Mouse (Mus musculus) MEL (cell line): ENCODE measurements around the gene Sipa1l2. TPM values are rescaled to one million over a fixed set of nuclear protein-coding genes. Genes with fewer than 3 reads are reported as not detected.

Experiments
- DNase-seq: peaks from one replicate; pipeline ENCODE4 v3.0.0; 2011; ENCODE audit warnings: low read depth, low spot score
- H3K27ac ChIP-seq: 2 replicates; pipeline ENCODE4 v1.5.1; 2012; ENCODE audit warnings: low read depth, mild to moderate bottlenecking, control low read depth, low read length, moderate library complexity; ENCODE audit not compliant: control insufficient read depth
- H3K27me3 ChIP-seq, 2 experiments: fragments of 150-350 bp in 1 of 2; sonication (generic) in 1 of 2; 2 replicates each; pipeline ENCODE4 v1.6.1; 2012; ENCODE audit warnings: low read length in 2 of 2, mild to moderate bottlenecking in 2 of 2, improper control_type of control experiment in 1 of 2, moderate library complexity in 1 of 2; ENCODE audit not compliant: insufficient read depth in 2 of 2, control insufficient read depth in 1 of 2
- H3K36me3 ChIP-seq, 2 experiments: 2 replicates each; pipeline ENCODE4 v1.6.1; 2012 to 2014; ENCODE audit warnings: low read length in 2 of 2, improper control_type of control experiment in 1 of 2, inconsistent platforms in 1 of 2, mild to moderate bottlenecking in 1 of 2; ENCODE audit not compliant: insufficient read depth in 2 of 2, control insufficient read depth in 1 of 2
- H3K4me1 ChIP-seq, 2 experiments: fragments of 150-350 bp in 1 of 2; sonication (generic) in 1 of 2; 2 replicates each; pipeline ENCODE4 v1.6.1; 2012; ENCODE audit warnings: low read length in 2 of 2, improper control_type of control experiment in 1 of 2, mild to moderate bottlenecking in 1 of 2; ENCODE audit not compliant: insufficient read depth in 2 of 2, control insufficient read depth in 1 of 2
- H3K4me3 ChIP-seq, 2 experiments: fragments of 150-350 bp in 1 of 2; sonication (generic) in 1 of 2; 2 replicates each; pipeline ENCODE4 v1.5.1; 2012; ENCODE audit warnings: low read depth in 2 of 2, low read length in 2 of 2, mild to moderate bottlenecking in 2 of 2, moderate library complexity in 2 of 2, control low read depth in 1 of 2, improper control_type of control experiment in 1 of 2; ENCODE audit not compliant: control insufficient read depth in 1 of 2, insufficient read depth in 1 of 2
- H3K79me2 ChIP-seq: 2 replicates; pipeline ENCODE4 v1.6.1; 2012; ENCODE audit warnings: mild to moderate bottlenecking, low read length, moderate library complexity; ENCODE audit not compliant: control insufficient read depth, poor library complexity, insufficient read depth
- H3K9ac ChIP-seq: 2 replicates; pipeline ENCODE4 v1.6.1; 2012; ENCODE audit warnings: low read depth, mild to moderate bottlenecking, control low read depth, low read length, moderate library complexity; ENCODE audit not compliant: control insufficient read depth, poor library complexity, severe bottlenecking
- H3K9me3 ChIP-seq: fragments of 150-350 bp; sonication (generic); replicated peaks from 2 replicates; pipeline ENCODE4 v1.6.1; 2012; ENCODE audit warnings: mild to moderate bottlenecking, low read length, improper control_type of control experiment, moderate library complexity; ENCODE audit not compliant: insufficient read depth
- CHD2 ChIP-seq: IDR thresholded peaks from 2 replicates; pipeline ENCODE4 v1.6.1; 2011; ENCODE audit warnings: low read length, improper control_type of control experiment
- E2F4 ChIP-seq: IDR thresholded peaks from 2 replicates; pipeline ENCODE4 v1.6.1; 2011; ENCODE audit warnings: low read depth, low read length, improper control_type of control experiment, borderline replicate concordance
- EP300 ChIP-seq, 2 experiments: IDR thresholded peaks; 2 replicates each; pipeline ENCODE4 v1.6.1; 2011; ENCODE audit warnings: improper control_type of control experiment in 2 of 2, low read length in 2 of 2, low read depth in 1 of 2, mild to moderate bottlenecking in 1 of 2
- ETS1 ChIP-seq: IDR thresholded peaks from 2 replicates; pipeline ENCODE4 v1.6.1; 2012; ENCODE audit warnings: low read depth, mild to moderate bottlenecking, inconsistent platforms, low read length, improper control_type of control experiment, moderate library complexity
- GATA1 ChIP-seq: IDR thresholded peaks from 2 replicates; pipeline ENCODE4 v1.6.1; 2011; ENCODE audit warnings: low read depth, low read length, improper control_type of control experiment
- HCFC1 ChIP-seq: IDR thresholded peaks from 2 replicates; pipeline ENCODE4 v1.6.1; 2012; ENCODE audit warnings: low read depth, mild to moderate bottlenecking, inconsistent platforms, low read length, improper control_type of control experiment, moderate library complexity
- KAT2A ChIP-seq: conservative IDR thresholded peaks from 2 replicates; pipeline ENCODE4 v1.6.1; 2012; ENCODE audit warnings: low read depth, low read length, improper control_type of control experiment, inconsistent platforms
- MEF2A ChIP-seq: IDR thresholded peaks from 2 replicates; pipeline ENCODE4 v1.6.1; 2014; ENCODE audit warnings: low read depth, mild to moderate bottlenecking, inconsistent platforms, low read length, improper control_type of control experiment; ENCODE audit not compliant: poor library complexity, insufficient replicate concordance, severe bottlenecking; ENCODE audit errors: extremely low read depth
- MXI1 ChIP-seq: IDR thresholded peaks from 2 replicates; pipeline ENCODE4 v1.6.1; 2011; ENCODE audit warnings: mild to moderate bottlenecking, low read depth, low read length, improper control_type of control experiment
- MYB ChIP-seq: IDR thresholded peaks from 2 replicates; pipeline ENCODE4 v1.6.1; 2011; ENCODE audit warnings: mild to moderate bottlenecking, low read depth, low read length, improper control_type of control experiment
- NRF1 ChIP-seq: IDR thresholded peaks from 2 replicates; pipeline ENCODE4 v1.6.1; 2014; ENCODE audit warnings: low read depth, mild to moderate bottlenecking, inconsistent platforms, low read length, improper control_type of control experiment, moderate library complexity; ENCODE audit not compliant: poor library complexity, insufficient read depth, severe bottlenecking
- POLR2AphosphoS2 ChIP-seq: IDR thresholded peaks from 2 replicates; pipeline ENCODE4 v1.6.1; 2011; ENCODE audit warnings: low read length, improper control_type of control experiment
- POLR2AphosphoS5 ChIP-seq: IDR thresholded peaks from 2 replicates; pipeline ENCODE4 v1.6.1; 2012; ENCODE audit warnings: low read depth, borderline replicate concordance, mild to moderate bottlenecking, inconsistent platforms, low read length, moderate library complexity, mixed read lengths
- RAD21 ChIP-seq: IDR thresholded peaks from 2 replicates; pipeline ENCODE4 v1.6.1; 2011; ENCODE audit warnings: mild to moderate bottlenecking, low read depth, low read length, improper control_type of control experiment
- SIN3A ChIP-seq: IDR thresholded peaks from 2 replicates; pipeline ENCODE4 v1.6.1; 2012; ENCODE audit warnings: low read length, improper control_type of control experiment, inconsistent platforms
- SMC3 ChIP-seq: IDR thresholded peaks from 2 replicates; pipeline ENCODE4 v1.6.1; 2011; ENCODE audit warnings: low read depth, low read length, improper control_type of control experiment
- TAL1 ChIP-seq: IDR thresholded peaks from 2 replicates; pipeline ENCODE4 v1.6.1; 2012; ENCODE audit warnings: mild to moderate bottlenecking, inconsistent platforms, low read length, moderate library complexity, mixed read lengths
- UBTF ChIP-seq: IDR thresholded peaks from 2 replicates; pipeline ENCODE4 v1.6.1; 2012; ENCODE audit warnings: low read depth, mild to moderate bottlenecking, inconsistent platforms, low read length, improper control_type of control experiment, moderate library complexity, borderline replicate concordance; ENCODE audit not compliant: insufficient read depth
- USF1 ChIP-seq: IDR thresholded peaks from 2 replicates; pipeline ENCODE4 v1.6.1; 2014; ENCODE audit warnings: low read depth, mild to moderate bottlenecking, inconsistent platforms, low read length, improper control_type of control experiment, moderate library complexity
- USF2 ChIP-seq, 2 experiments: IDR thresholded peaks; 2 replicates each; pipeline ENCODE4 v1.6.1; 2011 to 2012; ENCODE audit warnings: improper control_type of control experiment in 2 of 2, low read length in 2 of 2, borderline replicate concordance in 1 of 2, inconsistent platforms in 1 of 2, low read depth in 1 of 2, mild to moderate bottlenecking in 1 of 2; ENCODE audit not compliant: insufficient read depth in 1 of 2
- ZMIZ1 ChIP-seq: IDR thresholded peaks from 2 replicates; pipeline ENCODE4 v1.6.1; 2012; ENCODE audit warnings: low read depth, mild to moderate bottlenecking, inconsistent platforms, low read length, improper control_type of control experiment, moderate library complexity
- ZNF384 ChIP-seq: IDR thresholded peaks from 2 replicates; pipeline ENCODE4 v1.6.1; 2012; ENCODE audit warnings: low read depth, mild to moderate bottlenecking, inconsistent platforms, low read length, improper control_type of control experiment
- polyA plus RNA-seq, 2 experiments: library from polyadenylated mRNA; stranded (reverse) in 1 of 2; unstranded in 1 of 2; fragments of >175 nt in 1 of 2; fragments of >200 nt in 1 of 2; gene quantifications; 2 replicates each; pipeline versions ENCODE4 v1.2.1 to v1.2.4; 2012; ENCODE audit warnings: low replicate concordance in 2 of 2, low read depth in 1 of 2; ENCODE audit not compliant: insufficient read length in 2 of 2, insufficient read depth in 1 of 2, missing spikeins in 1 of 2
- total RNA-seq: library from RNA; depleted of rRNA; stranded (reverse); fragments of 300-350 nt; gene quantifications from 2 replicates; pipeline ENCODE4 v1.2.3, GENCODE M21; 2012

The Sipa1l2 gene
- total and polyA plus RNA-seq, 3 experiments: not detected

GRCm38 (mm10) chr8:125484530-125485196 lies 84.9 kb downstream of the Sipa1l2 start:
- no peak overlapping the region for H3K9ac ChIP-seq
- H3K27me3 ChIP-seq: no peaks in the 10 kb centered on the region
- no peaks in the 10 kb centered on the region for H3K4me1 ChIP-seq
- no peak overlapping the region for H3K27ac ChIP-seq
- TF ChIP-seq HCFC1 (no peak), USF2 (IDR thresholded peaks at IDR 0.05; ENCODE audit: borderline replicate concordance in 1 of 2, insufficient read depth in 1 of 2, low read depth in 1 of 2, low read length in 2 of 2) (no peak), EP300 (IDR thresholded peaks at IDR 0.05; ENCODE audit: low read depth in 1 of 2, low read length in 2 of 2) (no peak), MXI1 (no peak), TAL1 (no peak), POLR2AphosphoS2 (no peak), KAT2A (no peak), NRF1 (no peak), CHD2 (no peak), ZMIZ1 (no peak), ZNF384 (no peak), RAD21 (no peak), E2F4 (no peak), POLR2AphosphoS5 (no peak), USF1 (no peak)
- no peaks in the 10 kb centered on the region for H3K79me2 ChIP-seq
- no peak overlapping the region for H3K4me3 ChIP-seq
- DNase-seq: no peak
- H3K9me3 ChIP-seq: no peaks in the 10 kb centered on the region
- H3K36me3 ChIP-seq: no peaks in the 10 kb centered on the region

GRCm38 (mm10) chr8:125482491-125483096 lies 87.0 kb downstream of the Sipa1l2 start:
- H3K27ac ChIP-seq: no peak overlapping the region
- no peak for DNase-seq
- H3K27me3 ChIP-seq: no peaks in the 10 kb centered on the region
- H3K4me1 ChIP-seq: no peaks in the 10 kb centered on the region
- no peaks in the 10 kb centered on the region for H3K79me2 ChIP-seq
- no peak overlapping the region for H3K4me3 ChIP-seq
- no peaks in the 10 kb centered on the region for H3K9me3 ChIP-seq
- H3K36me3 ChIP-seq: no peaks in the 10 kb centered on the region
- TF ChIP-seq EP300 (IDR thresholded peaks at IDR 0.05; ENCODE audit: low read depth in 1 of 2, low read length in 2 of 2) (no peak), ETS1 (no peak), NRF1 (no peak), MEF2A (no peak), SMC3 (no peak), UBTF (no peak), RAD21 (no peak), GATA1 (no peak), E2F4 (no peak), SIN3A (no peak), MYB (no peak), POLR2AphosphoS2 (no peak), CHD2 (no peak)
- no peak overlapping the region for H3K9ac ChIP-seq
